23 mouse cellular contexts compared by ENCODE assay signal in genomic region chr4:56179566-56179965, GRCm38 (mm10).
DNase-seq lines count a peak whose midpoint lies in the region; ATAC-seq and TF ChIP-seq lines count a peak whose summit lies in the region.
"Had no signal": no experiment of that assay in that cellular context is flagged by ENCODE, and none has a peak within 500 bp of the region (broad histone marks: within the 10 kb centered on the region; RNA-seq: fewer than 3 reads in every experiment).

No protein-coding gene starts in this region.

- H3K27ac ChIP-seq in hindbrain, embryonic 12.5 days = 0 out of 2 replicates have a peak overlapping the region, but pooled peaks have one; percentile 12
- no peak overlapping the region for H3K27ac ChIP-seq in hindbrain, embryonic 16.5 days (ENCODE audit: low read depth, low read length)
- 0 out of 2 replicates have a peak overlapping the region, but pooled peaks have one; percentile 71 for H3K27ac ChIP-seq in embryonic facial prominence, embryonic 14.5 days (replicated peaks; ENCODE audit: low read depth, low read length)
- H3K27ac ChIP-seq in embryonic fibroblast, embryonic 13.5 days (ENCODE audit: insufficient read depth, low read length) = peak overlapping the region; percentile 24; the same call in 1 of the 2 replicates
- peak overlapping the region; percentile 22; the same call in 1 of the 2 replicates for H3K27ac ChIP-seq in limb, embryonic 15.5 days
- H3K27ac ChIP-seq: gastrocnemius, adult 2 months; heart, embryonic 15.5 days; kidney, embryonic 15.5 days; neural tube, embryonic 12.5 days; stomach, embryonic 15.5 days had no signal

- no peak overlapping the region for H3K4me2 ChIP-seq in hindbrain, embryonic 12.5 days (replicated peaks)
- no peak overlapping the region for H3K4me2 ChIP-seq in hindbrain, embryonic 16.5 days (ENCODE audit: low read length)
- H3K4me2 ChIP-seq in embryonic facial prominence, embryonic 14.5 days (ENCODE audit: low read depth, low read length) = no peak overlapping the region
- no peak overlapping the region for H3K4me2 ChIP-seq in limb, embryonic 15.5 days
- H3K4me2 ChIP-seq: heart, embryonic 15.5 days; kidney, embryonic 15.5 days; liver, embryonic 11.5 days; neural tube, embryonic 12.5 days; stomach, embryonic 15.5 days had no signal

- WGBS in hindbrain, embryonic 12.5 days = 72% methylated on average over 5 of the region's 5 CpGs
- WGBS in hindbrain, embryonic 16.5 days = 75% methylated on average over 5 of the region's 5 CpGs
- WGBS in embryonic facial prominence, embryonic 14.5 days = 39% methylated on average over 5 of the region's 5 CpGs
- WGBS in limb, embryonic 15.5 days = 30% methylated on average over 5 of the region's 5 CpGs

- no peaks in the 10 kb centered on the region for H3K36me3 ChIP-seq in hindbrain, embryonic 12.5 days
- H3K36me3 ChIP-seq in hindbrain, embryonic 16.5 days (ENCODE audit: control insufficient read depth, insufficient read depth, low read length) = no peaks in the 10 kb centered on the region
- no peaks in the 10 kb centered on the region for H3K36me3 ChIP-seq in embryonic facial prominence, embryonic 14.5 days (ENCODE audit: control insufficient read depth, insufficient read depth, low read length)
- no peaks in the 10 kb centered on the region for H3K36me3 ChIP-seq in limb, embryonic 15.5 days
- H3K36me3 ChIP-seq: heart, embryonic 15.5 days; kidney, embryonic 15.5 days; neural tube, embryonic 12.5 days; stomach, embryonic 15.5 days had no signal

- TF ChIP-seq CTCF in embryonic fibroblast, embryonic 13.5 days (IDR thresholded peaks at IDR 0.05; ENCODE audit: borderline replicate concordance, insufficient read depth, low read length) = no peak

- H3K4me1 ChIP-seq in hindbrain, embryonic 12.5 days = peaks cover 8% of the 10 kb centered on the region
- H3K4me1 ChIP-seq in hindbrain, embryonic 16.5 days (ENCODE audit: control insufficient read depth, insufficient read depth, low read depth, low read length) = no peaks in the 10 kb centered on the region; the same call in 1 of the 2 replicates
- peaks cover 10% of the 10 kb centered on the region; the same call in 1 of the 2 replicates for H3K4me1 ChIP-seq in embryonic facial prominence, embryonic 14.5 days (ENCODE audit: control insufficient read depth, insufficient read depth, low read length)
- no peaks in the 10 kb centered on the region for H3K4me1 ChIP-seq in embryonic fibroblast, embryonic 13.5 days (ENCODE audit: control insufficient read depth, insufficient read depth, low read length)
- peaks cover 10% of the 10 kb centered on the region; the same call in 1 of the 2 replicates for H3K4me1 ChIP-seq in limb, embryonic 15.5 days
- H3K4me1 ChIP-seq: kidney, embryonic 15.5 days; neural tube, embryonic 12.5 days; stomach, embryonic 15.5 days had no signal

- H3K27me3 ChIP-seq in hindbrain, embryonic 12.5 days = no peaks in the 10 kb centered on the region
- no peaks in the 10 kb centered on the region for H3K27me3 ChIP-seq in hindbrain, embryonic 16.5 days (replicated peaks; ENCODE audit: control insufficient read depth, insufficient read depth, low read length)
- H3K27me3 ChIP-seq in embryonic facial prominence, embryonic 14.5 days (replicated peaks; ENCODE audit: control insufficient read depth, insufficient read depth, low read length) = no peaks in the 10 kb centered on the region
- H3K27me3 ChIP-seq in limb, embryonic 15.5 days = no peaks in the 10 kb centered on the region
- H3K27me3 ChIP-seq: heart, embryonic 15.5 days; kidney, embryonic 15.5 days; neural tube, embryonic 12.5 days; stomach, embryonic 15.5 days had no signal

- TF ChIP-seq POLR2A in embryonic fibroblast, embryonic 13.5 days (IDR thresholded peaks at IDR 0.05; ENCODE audit: low read depth, low read length) = no peak

- no peak overlapping the region for H3K9ac ChIP-seq in hindbrain, embryonic 12.5 days
- no peak overlapping the region for H3K9ac ChIP-seq in hindbrain, embryonic 16.5 days (ENCODE audit: low read depth, low read length)
- no peak overlapping the region for H3K9ac ChIP-seq in embryonic facial prominence, embryonic 14.5 days (ENCODE audit: low read depth, low read length)
- H3K9ac ChIP-seq in limb, embryonic 15.5 days = no peak overlapping the region
- H3K9ac ChIP-seq: heart, embryonic 15.5 days; kidney, embryonic 15.5 days; liver, postnatal 0 days; neural tube, embryonic 12.5 days; stomach, embryonic 15.5 days had no signal

- peak; percentile 81 for DNase-seq in embryonic facial prominence, embryonic 14.5 days (ENCODE audit: low spot score)
- DNase-seq in spleen, postnatal 36 days (ENCODE audit: low spot score in 2 of 2) = no peak
- no peak for DNase-seq in spleen, adult 18-20 months
- DNase-seq: adrenal gland, postnatal 14 days; cerebellum, adult 2 months; cerebellum, postnatal 25 days; gastrocnemius, adult 2 months; heart, postnatal 4 days; liver, postnatal 0 days; right cerebral cortex, postnatal 25 days; thymus, postnatal 25 days had no signal

- H3K9me3 ChIP-seq in hindbrain, embryonic 12.5 days (replicated peaks) = no peaks in the 10 kb centered on the region
- no peaks in the 10 kb centered on the region for H3K9me3 ChIP-seq in hindbrain, embryonic 16.5 days (ENCODE audit: control insufficient read depth, low read length)
- H3K9me3 ChIP-seq in embryonic facial prominence, embryonic 14.5 days (ENCODE audit: control insufficient read depth, low read length) = peaks cover 5% of the 10 kb centered on the region; the same call in 1 of the 2 replicates
- H3K9me3 ChIP-seq in limb, embryonic 15.5 days = no peaks in the 10 kb centered on the region
- H3K9me3 ChIP-seq: heart, embryonic 15.5 days; kidney, embryonic 15.5 days; neural tube, embryonic 12.5 days; stomach, embryonic 15.5 days had no signal

- no peak for ATAC-seq in hindbrain, embryonic 12.5 days (ENCODE audit: low FRiP score)
- ATAC-seq in hindbrain, embryonic 16.5 days = no peak
- 0 out of 2 replicates have a peak, but pooled peaks have one; percentile 44 for ATAC-seq in embryonic facial prominence, embryonic 14.5 days (ENCODE audit: low read depth)
- ATAC-seq in limb, embryonic 15.5 days (ENCODE audit: insufficient number of reproducible peaks, low FRiP score, low TSS enrichment, low read depth) = no peak
- ATAC-seq: intestine, postnatal 0 days; liver, postnatal 0 days; lung, postnatal 0 days had no signal

- H3K4me3 ChIP-seq in hindbrain, embryonic 12.5 days = no peak overlapping the region
- no peak overlapping the region for H3K4me3 ChIP-seq in hindbrain, embryonic 16.5 days (ENCODE audit: low read length)
- no peak overlapping the region for H3K4me3 ChIP-seq in embryonic facial prominence, embryonic 14.5 days (ENCODE audit: low read depth, low read length)
- no peak overlapping the region for H3K4me3 ChIP-seq in embryonic fibroblast, embryonic 13.5 days (ENCODE audit: insufficient read depth, low read length)
- no peak overlapping the region for H3K4me3 ChIP-seq in limb, embryonic 15.5 days
- H3K4me3 ChIP-seq: erythroblast, embryonic 14.5 days; gastrocnemius, adult 2 months; heart, embryonic 15.5 days; kidney, embryonic 15.5 days; neural tube, embryonic 12.5 days; stomach, embryonic 15.5 days had no signal
